Mouse (Mus musculus) spleen, adult 10 weeks (tissue): Measurements from ENCODE around the gene Spocd1. TPM values are rescaled to one million over a fixed set of nuclear protein-coding genes. Genes with fewer than 3 reads are reported as not detected.

ENCODE experiments used
- polyA plus RNA-seq: library from polyadenylated mRNA; stranded (reverse); fragments of 350-450 nt; fragmentation: Illumina TruSeq; extraction: RNeasy Lipid Tissue Mini Kit (QIAGEN cat#74804); gene quantifications from one replicate; pipeline ENCODE4 v1.2.3, GENCODE M21; 2015; ENCODE audit warnings: low replicate concordance; ENCODE audit not compliant: insufficient read depth

The Spocd1 gene
- not detected for polyA plus RNA-seq

GRCm38 (mm10) chr4:129928949-129929348, at the start of gene Spocd1:
Gene Spocd1 (plus strand): TSS chr4:129929249.

DNA sequence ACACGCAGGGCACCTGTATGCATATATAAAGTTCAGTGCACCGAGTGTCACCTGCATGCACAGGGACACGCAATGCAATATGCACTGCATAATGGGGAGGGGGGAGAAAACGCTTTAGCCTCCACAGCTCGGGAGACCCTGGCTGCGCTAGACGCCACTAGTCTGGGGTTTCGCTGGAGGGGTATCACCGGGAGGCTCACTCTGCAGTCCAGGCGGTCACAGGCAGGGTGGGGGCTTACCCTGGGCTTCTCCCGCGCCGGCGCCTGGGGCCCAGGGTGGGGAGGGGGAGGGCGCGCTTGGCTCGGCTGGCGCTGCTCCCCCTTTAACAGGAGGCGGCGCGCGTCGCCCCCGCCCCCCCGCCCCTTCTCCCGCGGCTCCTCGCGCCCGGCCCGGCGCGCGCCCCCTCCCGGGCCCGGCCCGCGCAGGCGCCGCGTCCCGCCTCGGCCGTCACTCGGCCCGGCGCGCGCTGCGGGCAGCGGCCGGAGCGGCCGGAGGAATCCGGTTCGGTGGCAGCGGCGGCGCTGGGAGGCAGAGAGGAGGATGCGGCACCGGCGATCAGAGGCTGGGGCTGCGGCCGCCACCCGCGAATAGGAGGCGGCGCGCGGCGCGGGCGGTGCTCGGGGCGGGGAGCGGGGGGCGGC, 55.5 kb downstream of the Spocd1 start, which contains the start of gene Adgrb2:
Gene Adgrb2, plus strand, starts transcription at position 450 of the 641 bp plus-strand sequence.

Other genes starting within 250 kb of the Spocd1 start
- gene Tmem39b, start 232.4 kb upstream of the Spocd1 start, polyA plus RNA-seq: 7.3 TPM
- gene Khdrbs1, start 186.9 kb upstream of the Spocd1 start, polyA plus RNA-seq: 141 TPM
- gene Ptp4a2, start 118.0 kb upstream of the Spocd1 start, polyA plus RNA-seq: 613 TPM
- 0.79 TPM for gene Adgrb2, start 55.6 kb downstream of the Spocd1 start, polyA plus RNA-seq
- 4.1 TPM for gene Col16a1, start 118.6 kb downstream of the Spocd1 start, polyA plus RNA-seq
- gene Pef1, start 173.3 kb downstream of the Spocd1 start, polyA plus RNA-seq: 18.7 TPM
- not detected for gene Hcrtr1, start 210.1 kb downstream of the Spocd1 start, polyA plus RNA-seq
- 21.0 TPM for gene Tinagl1, start 245.9 kb downstream of the Spocd1 start, polyA plus RNA-seq